Mouse (Mus musculus) central nervous system, embryonic 14 days (tissue): ENCODE data around the gene Gm10668. TPM values are rescaled to one million over a fixed set of nuclear protein-coding genes. Genes with fewer than 3 reads are reported as not detected.

Source experiments
- polyA plus RNA-seq: library from polyadenylated mRNA; depleted of rRNA; stranded (reverse); fragments of >200 nt; gene quantifications from 2 replicates; pipeline ENCODE4 v1.2.3, GENCODE M21; 2012; rRNA removed

The Gm10668 gene
- polyA plus RNA-seq, result not detected in 2 replicates

GRCm38 (mm10) chr7:20730524-20730923 is at the start of gene Gm10668:
Gene Gm10668, minus strand, starts transcription at chr7:20730624.

GRCm38 (mm10) chr7:20770885-20771284 is 40.5 kb upstream of the Gm10668 start, which contains the start of gene Vmn1r112:
Gene Vmn1r112, plus strand, starts transcription at chr7:20771185.

GRCm38 (mm10) chr7:20703116-20703515 is 27.3 kb downstream of the Gm10668 start, which contains the start of gene Vmn1r111:
Gene Vmn1r111, minus strand, starts transcription at chr7:20703216.

Other genes with a start within 250 kb of the Gm10668 start
- not detected in 2 replicates for gene Vmn1r103, start 220.1 kb downstream of the Gm10668 start, polyA plus RNA-seq
- not detected in 2 replicates for gene Vmn1r104, start 196.8 kb downstream of the Gm10668 start, polyA plus RNA-seq
- gene Gm5726, start 184.9 kb downstream of the Gm10668 start, polyA plus RNA-seq, result not detected in 2 replicates
- not detected in 2 replicates for gene Gm4141, start 154.4 kb downstream of the Gm10668 start, polyA plus RNA-seq
- gene Gm4513, start 131.6 kb downstream of the Gm10668 start, polyA plus RNA-seq, result not detected in 2 replicates
- gene Vmn1r107, start 61.7 kb downstream of the Gm10668 start, polyA plus RNA-seq, result not detected in 2 replicates
- gene Vmn1r111, start 27.4 kb downstream of the Gm10668 start, polyA plus RNA-seq, result not detected in 2 replicates
- gene Vmn1r112, start 40.6 kb upstream of the Gm10668 start, polyA plus RNA-seq, result not detected in 2 replicates
- gene Vmn1r113, start 56.7 kb upstream of the Gm10668 start, polyA plus RNA-seq, result not detected in 2 replicates
- gene Vmn1r114, start 81.6 kb upstream of the Gm10668 start, polyA plus RNA-seq, result not detected in 2 replicates
- not detected in 2 replicates for gene Vmn1r115, start 114.4 kb upstream of the Gm10668 start, polyA plus RNA-seq
- gene Vmn1r116, start 141.6 kb upstream of the Gm10668 start, polyA plus RNA-seq, result not detected in 2 replicates
- not detected in 2 replicates for gene Vmn1r117, start 153.5 kb upstream of the Gm10668 start, polyA plus RNA-seq
- gene Vmn1r118, start 181.7 kb upstream of the Gm10668 start, polyA plus RNA-seq, result not detected in 2 replicates